Mouse (Mus musculus): ENCODE measurements around the gene Suox. TPM values are rescaled to one million over a fixed set of nuclear protein-coding genes. Genes with fewer than 3 reads are reported as not detected.

Gene Suox
- 4.1 TPM for polyA plus RNA-seq (2017; shearing (Covaris generic))

GRCm38 (mm10) chr10:128673763-128674468 is at the start of gene Suox:
Gene Suox, minus strand, starts transcription at chr10:128674073.

DNA sequence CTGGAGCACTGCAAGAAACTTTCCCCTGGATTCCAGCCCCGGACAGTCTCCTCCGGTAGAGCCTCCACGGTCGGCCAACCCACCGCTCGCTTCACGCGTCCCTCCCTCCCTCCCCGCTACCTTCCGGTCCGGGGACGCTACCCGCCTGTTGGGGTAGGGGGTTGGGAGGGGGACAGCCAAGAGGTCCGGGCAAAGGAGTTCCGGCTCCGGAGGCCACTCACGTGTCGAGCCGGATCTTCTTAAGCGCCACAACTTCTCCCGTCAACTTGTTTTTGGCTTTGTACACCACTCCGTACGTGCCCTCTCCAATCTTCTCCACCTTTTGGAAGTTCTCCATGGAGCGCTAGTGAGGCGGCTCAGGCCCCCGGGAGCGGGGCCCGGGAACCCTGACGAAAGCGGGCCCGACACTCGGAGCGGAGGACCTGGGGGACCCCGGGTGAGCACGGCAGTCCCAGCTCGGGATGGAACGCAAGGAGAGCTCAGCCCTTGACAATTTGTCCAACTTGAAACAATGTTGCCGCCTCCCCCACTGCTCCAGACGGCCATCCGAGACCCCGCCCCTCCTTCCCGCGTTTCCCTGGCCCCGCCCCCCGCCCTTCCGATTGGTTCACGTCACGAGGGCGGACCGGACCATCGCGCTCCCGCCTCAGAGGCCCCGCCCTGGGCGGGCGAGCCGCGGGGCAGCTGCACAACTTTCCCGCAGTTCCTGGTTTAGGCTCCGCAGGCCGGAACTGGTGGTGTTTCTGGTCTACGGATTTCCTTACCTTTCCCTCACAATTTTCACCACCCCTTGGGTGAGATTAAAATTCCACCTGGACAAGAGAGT is 30.8 kb upstream of the Suox start, which contains the start of gene Cdk2:
Cdk2 (minus strand) TSS at position 541 of the 826 bp plus-strand sequence.

DNA sequence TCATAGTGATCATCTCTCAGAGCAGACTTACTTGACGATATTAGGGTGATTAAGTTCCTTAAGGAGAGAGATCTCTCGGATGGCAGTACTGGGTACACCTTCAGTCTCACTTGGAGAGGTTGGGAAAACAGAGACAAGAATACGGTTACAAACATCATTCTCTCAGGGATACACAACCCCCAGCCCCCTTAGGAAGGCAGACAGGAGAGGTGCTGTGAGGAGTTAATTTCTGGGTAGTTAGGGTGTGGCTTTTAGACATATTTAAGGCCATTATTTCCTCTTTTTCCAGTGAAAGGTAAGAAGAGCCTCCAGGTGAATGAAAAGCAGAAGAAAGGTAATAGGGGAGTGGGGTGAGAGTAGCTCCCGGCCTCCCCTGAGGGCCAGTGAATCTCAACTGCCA is 30.0 kb upstream of the Suox start, which contains the start of gene Pmel:
Pmel (plus strand) TSS at position 301 of the 400 bp plus-strand sequence.

DNA sequence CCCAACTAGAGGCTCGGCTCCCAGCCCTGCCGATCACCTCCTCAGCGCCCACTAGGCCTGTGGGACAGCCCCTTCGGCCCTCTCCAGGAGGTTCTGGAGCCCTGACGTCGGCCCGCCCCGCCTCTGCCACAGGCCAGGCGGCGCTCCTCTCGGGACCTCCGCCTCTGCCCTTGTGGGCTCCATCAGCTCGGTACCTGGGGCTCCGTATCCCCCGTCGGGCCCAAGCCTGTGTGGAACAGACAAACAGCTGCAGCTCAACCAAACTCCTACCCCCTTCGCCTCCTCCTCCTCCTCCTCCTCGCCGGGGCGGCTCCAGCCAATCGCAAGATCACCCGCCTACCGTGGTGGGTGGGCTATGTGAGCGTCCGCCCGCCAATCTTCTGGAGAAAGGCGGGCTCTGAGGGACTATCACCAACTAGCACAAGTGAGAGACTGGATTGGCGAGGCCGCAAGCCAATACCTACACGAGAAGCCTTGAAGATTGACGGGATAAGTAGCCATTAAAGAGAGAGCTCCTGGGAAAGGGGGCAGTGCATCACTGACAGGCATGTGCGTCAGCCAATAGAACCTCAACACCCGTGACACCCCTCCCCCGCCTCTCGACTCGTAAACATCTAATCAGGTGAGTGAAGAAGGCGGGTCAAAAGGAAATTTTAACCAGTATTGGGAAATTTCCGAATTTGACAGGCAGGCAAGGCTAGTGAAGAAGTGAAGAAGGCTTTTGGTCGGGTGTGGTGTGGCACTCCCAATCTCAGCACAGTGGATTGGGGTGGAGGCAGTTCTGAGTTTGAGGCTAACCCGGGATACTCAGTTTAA is 22.3 kb upstream of the Suox start, which contains the start of gene Rab5b:
Rab5b (minus strand) TSS at position 273 of the 816 bp plus-strand sequence.

GRCm38 (mm10) chr10:128645111-128646011 is 28.5 kb downstream of the Suox start, which contains the start of gene Ikzf4:
Gene Ikzf4, minus strand, starts transcription at chr10:128645991.

GRCm38 (mm10) chr10:128626311-128627310 is 47.3 kb downstream of the Suox start, which contains the start of gene Rps26:
Gene Rps26, minus strand, starts transcription at chr10:128626747.

Other genes starting within 250 kb of the Suox start
- gene Smarcc2, start 214.8 kb downstream of the Suox start, polyA plus RNA-seq (2017; shearing (Covaris generic)): 86.8 TPM
- 1,164 TPM for gene Myl6, start 179.9 kb downstream of the Suox start, polyA plus RNA-seq (2017; shearing (Covaris generic))
- 2.0 TPM for gene Myl6b, start 175.4 kb downstream of the Suox start, polyA plus RNA-seq (2017; shearing (Covaris generic))
- gene Esyt1, start 148.2 kb downstream of the Suox start, polyA plus RNA-seq (2017; shearing (Covaris generic)): 244 TPM
- gene Zc3h10, start 126.3 kb downstream of the Suox start, polyA plus RNA-seq (2017; shearing (Covaris generic)): 32.2 TPM
- gene Rpl41, start 124.8 kb downstream of the Suox start, polyA plus RNA-seq (2017; shearing (Covaris generic)): 2,530 TPM
- gene Pa2g4, start 108.1 kb downstream of the Suox start, polyA plus RNA-seq (2017; shearing (Covaris generic)): 20.1 TPM
- gene Erbb3, start 84.4 kb downstream of the Suox start, polyA plus RNA-seq (2017; shearing (Covaris generic)): 2.1 TPM
- 545 TPM for gene Rps26, start 47.3 kb downstream of the Suox start, polyA plus RNA-seq (2017; shearing (Covaris generic))
- gene Ikzf4, start 28.1 kb downstream of the Suox start, polyA plus RNA-seq (2017; shearing (Covaris generic)): 0.77 TPM
- gene Rab5b, start 22.2 kb upstream of the Suox start, polyA plus RNA-seq (2017; shearing (Covaris generic)): 25.1 TPM
- 2.5 TPM for gene Pmel, start 30.1 kb upstream of the Suox start, polyA plus RNA-seq (2017; shearing (Covaris generic))
- gene Cdk2, start 31.0 kb upstream of the Suox start, polyA plus RNA-seq (2017; shearing (Covaris generic)): 14.1 TPM
- 635 TPM for gene Dgka, start 70.8 kb upstream of the Suox start, polyA plus RNA-seq (2017; shearing (Covaris generic))
- 23.9 TPM for gene Pym1, start 73.8 kb upstream of the Suox start, polyA plus RNA-seq (2017; shearing (Covaris generic))
- not detected for gene Mmp19, start 116.8 kb upstream of the Suox start, polyA plus RNA-seq (2017; shearing (Covaris generic))
- 57.7 TPM for gene Dnajc14, start 130.0 kb upstream of the Suox start, polyA plus RNA-seq (2017; shearing (Covaris generic))
- 2.0 TPM for gene Tmem198b, start 130.3 kb upstream of the Suox start, polyA plus RNA-seq (2017; shearing (Covaris generic))
- 108 TPM for gene Sarnp, start 143.3 kb upstream of the Suox start, polyA plus RNA-seq (2017; shearing (Covaris generic))
- gene Ormdl2, start 147.6 kb upstream of the Suox start, polyA plus RNA-seq (2017; shearing (Covaris generic)): 34.9 TPM
- gene Gdf11, start 217.6 kb upstream of the Suox start, polyA plus RNA-seq (2017; shearing (Covaris generic)): 2.0 TPM
- gene Cd63, start 226.9 kb upstream of the Suox start, polyA plus RNA-seq (2017; shearing (Covaris generic)): not detected
- 6.6 TPM for gene Rdh5, start 248.8 kb upstream of the Suox start, polyA plus RNA-seq (2017; shearing (Covaris generic))
- 118 TPM for gene Bloc1s1, start 250.0 kb upstream of the Suox start, polyA plus RNA-seq (2017; shearing (Covaris generic))